Mouse (Mus musculus) naive thymus-derived CD4-positive, alpha-beta T cell, adult 2 months (primary cell): ENCODE data around the gene Tcf20.

Source experiments
- DNase-seq: peaks from one replicate; pipeline ENCODE4 v3.0.0-alpha.2; 2011; ENCODE audit warnings: low read depth

Tcf20 gene

DNA sequence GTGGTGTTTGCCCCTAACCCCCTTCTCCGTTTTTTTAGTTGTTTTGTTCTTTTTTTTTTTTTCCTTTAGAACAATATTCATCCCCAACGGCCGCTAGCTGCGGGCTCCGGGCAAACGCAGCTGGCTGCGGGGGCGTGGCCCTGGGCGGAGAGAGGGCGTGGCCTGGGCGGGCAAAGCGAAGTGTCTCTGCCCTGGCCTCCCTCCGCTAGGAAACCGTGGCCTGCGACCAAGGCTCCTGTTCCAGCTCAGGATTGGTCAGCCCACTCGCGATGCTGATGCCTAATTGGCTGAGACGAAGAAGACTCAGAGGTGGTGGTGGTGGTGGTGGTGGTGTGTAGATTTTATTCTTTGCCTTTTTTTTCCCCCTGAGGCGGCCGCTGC lies at the start of gene Tcf20:
Tcf20 (minus strand) TSS at position 141 of the 381 bp plus-strand sequence.
- peak; percentile 91 for DNase-seq

DNA sequence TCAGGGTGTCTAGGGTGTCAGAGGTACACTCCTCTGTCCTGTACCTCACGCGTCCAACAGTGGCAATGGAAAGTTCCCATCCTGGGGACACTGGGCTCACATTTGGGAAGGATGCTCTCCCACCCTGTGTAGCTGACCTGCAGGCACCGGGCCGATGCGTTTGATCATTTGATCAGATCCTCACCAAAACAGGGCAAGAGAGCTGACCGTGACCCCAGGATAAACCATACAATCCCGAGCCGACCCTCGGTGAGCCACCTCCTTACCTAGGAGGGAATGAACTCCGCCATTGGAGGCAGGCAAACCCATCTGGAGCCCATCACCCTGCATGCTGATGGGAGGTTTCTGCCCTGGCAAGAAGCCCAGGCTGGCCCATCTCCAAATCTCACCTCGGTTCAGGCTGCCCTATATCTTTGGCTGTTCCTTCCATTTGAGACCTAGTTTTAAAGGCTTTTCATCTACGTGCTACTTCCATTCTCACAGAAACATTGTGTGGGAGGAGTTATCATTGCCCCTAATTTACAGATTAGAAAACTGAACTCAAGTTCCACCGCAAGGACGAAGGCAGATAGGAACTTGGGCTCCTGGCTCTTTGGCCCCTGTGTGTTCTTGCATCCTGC lies 49.3 kb upstream of the Tcf20 start:
- DNase-seq = no peak

DNA sequence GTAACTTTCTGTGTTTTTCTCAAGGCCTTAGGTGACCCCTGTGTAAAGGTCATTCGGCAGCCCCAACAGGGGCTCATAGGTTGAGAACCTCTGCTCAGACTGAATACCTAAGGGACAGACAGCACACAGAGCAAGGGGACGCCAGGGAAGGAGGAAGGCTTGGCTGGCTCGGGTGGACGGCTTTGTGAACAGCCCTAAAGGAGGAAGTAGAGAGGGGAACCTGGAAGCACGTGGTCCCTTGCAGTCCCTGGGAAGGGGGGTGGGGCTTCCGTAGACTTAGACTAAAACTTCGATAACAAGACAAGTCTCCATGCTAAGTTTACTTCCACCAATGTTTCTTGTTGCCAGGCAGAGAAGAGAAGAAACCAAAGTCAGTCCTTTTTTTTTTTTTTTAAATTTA lies 48.4 kb upstream of the Tcf20 start:
- peak; percentile 66 for DNase-seq

DNA sequence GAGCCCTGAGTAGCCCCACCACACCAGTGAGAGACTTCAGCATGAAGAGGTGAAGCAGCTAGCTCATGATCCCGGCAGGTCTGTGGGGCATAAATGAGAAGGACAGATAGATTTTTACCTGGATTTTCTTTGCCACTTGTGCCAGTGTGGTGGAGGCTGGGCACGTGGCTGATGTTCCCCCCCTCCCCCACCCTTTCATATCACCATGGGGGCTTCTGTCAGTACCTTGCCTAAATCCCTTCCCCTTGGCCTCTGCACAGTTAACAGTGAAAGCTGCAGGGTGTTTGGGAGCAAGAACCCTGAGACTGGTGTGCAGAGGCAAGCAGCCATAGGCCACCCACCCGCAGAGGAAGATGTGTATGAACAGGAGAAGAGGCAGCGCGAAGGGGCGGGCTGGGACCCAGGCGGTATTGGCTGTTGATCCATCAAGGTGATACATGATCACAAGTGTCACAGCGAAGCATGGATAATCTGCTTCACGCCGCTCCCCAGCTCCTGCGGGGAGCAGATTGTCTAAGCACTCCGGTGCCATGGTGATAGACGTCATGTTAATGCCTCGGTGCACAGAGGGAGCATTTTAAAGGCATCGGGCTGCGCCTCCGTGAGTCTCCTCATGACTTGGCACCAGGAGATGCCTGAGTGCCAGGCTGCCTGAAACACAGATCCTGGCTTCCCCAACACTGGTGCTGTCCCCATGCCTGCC lies 46.8 kb upstream of the Tcf20 start:
- DNase-seq = no peak

DNA sequence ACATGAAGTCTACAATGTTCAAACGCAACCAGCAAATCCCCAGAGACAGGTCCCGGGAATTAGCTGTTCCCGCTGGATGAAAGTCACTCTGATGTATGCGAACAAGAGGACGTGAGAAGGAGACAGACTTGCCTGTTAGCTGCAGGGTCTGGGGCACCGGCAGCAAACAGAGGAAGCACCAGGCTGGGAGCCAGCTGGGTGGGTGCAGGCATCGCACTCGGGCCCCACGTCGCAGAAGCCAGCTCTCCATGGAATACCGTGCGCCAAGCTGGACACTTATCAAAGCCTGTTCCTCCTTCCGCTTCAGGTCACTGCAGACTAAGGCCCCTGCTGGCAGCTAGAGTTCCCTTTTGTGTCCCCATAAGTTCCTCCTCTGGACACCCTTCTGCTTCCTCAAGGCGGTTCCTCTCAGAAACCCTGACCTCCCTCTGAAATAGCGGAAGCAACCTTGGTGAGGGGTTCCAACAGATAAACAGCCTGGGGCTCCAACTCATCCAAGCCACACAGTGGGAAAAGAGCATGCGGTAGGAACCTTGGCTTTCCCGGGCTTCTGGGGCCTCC lies 45.4 kb upstream of the Tcf20 start, which contains the start of gene Nfam1:
Nfam1 (minus strand) TSS at position 326 of the 561 bp plus-strand sequence.
- peak; percentile 42 for DNase-seq

DNA sequence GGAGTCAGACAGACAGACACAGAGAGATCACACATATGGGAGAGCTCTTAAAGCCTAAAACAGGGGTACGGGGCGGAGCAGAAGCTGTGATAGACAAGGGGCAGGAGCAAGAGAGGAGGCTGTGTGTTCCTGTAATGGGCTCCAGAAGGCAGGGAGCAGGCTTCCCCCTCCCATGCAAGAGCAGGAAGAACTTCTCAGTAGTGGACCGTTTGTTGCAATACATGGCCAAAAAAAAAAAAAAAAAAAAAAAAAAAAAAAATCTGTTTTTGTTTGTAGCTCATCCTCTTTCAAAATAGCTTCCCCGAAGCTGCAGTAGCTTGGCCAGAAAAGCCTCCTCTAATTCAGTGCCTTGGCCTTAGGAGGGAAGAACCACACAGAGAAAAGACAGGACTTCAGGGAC lies 43.2 kb upstream of the Tcf20 start:
- DNase-seq = peak; percentile 39

DNA sequence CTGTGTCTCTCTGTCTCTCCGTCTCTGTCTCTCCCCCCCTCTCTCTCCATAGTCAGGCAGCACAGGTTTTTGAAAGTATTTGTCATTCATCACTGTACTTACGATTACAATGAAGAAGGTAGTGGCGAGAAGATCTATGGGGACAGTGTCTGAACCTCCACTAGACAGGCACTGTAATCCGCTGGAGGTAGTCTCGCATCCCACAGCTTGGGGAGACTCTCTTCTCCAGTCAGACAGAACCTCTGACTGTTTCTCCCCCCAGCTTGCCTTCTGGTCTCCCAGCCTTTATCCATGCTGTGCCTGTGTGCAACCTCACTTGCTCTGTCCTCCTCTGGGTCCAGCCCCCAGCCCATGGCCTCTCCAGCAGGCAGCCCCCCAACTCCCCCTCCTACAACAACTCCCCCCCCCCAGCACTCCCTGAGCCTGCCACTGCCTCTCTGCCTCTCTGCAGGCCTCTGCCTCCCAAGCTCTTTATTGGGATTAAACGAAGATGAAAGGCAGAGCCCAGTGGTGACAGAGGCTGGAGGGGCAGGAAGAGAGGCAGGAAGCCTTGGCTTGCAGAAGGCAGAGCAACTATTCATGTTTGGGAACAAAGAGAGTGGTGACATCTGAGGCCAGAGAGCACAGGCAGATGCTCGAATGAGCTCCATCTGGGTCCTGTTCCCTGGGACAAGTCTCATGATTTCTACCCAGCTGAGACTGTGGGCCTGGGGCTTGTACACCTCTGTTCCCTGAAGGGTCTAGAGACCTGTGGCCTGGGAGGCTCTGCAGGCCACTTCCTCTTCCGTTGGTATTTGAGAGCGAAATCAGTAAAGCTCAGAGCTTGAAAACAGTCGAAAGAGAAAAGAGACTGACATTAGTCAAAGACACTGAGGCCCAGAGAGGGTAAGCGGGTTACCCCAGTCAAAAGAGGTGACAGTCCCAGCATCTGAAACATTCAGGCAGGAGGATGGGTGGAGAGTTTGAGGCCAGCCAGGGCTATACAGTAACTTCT lies 42.4 kb upstream of the Tcf20 start:
- DNase-seq = peak; percentile 55

DNA sequence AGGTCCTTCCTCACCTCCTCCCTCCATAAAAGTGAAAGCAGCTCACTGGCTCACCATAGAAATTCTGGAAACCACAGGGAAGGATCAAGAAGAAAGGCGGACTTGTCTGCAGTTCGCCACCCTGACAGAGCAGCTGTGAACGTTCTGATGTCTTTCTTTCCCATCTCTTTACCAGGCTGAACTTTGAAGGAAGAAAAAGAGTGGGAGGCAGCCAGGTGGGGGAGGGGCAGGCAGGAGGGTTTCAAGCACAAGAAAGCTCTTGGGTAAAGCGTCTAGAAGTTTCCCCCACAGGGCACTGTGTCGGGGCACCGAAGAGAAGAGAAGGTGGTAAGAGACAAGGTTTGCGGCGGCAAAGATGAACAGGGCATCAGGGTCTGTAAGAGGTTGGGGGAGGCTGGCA lies 38.5 kb upstream of the Tcf20 start:
- no peak for DNase-seq

DNA sequence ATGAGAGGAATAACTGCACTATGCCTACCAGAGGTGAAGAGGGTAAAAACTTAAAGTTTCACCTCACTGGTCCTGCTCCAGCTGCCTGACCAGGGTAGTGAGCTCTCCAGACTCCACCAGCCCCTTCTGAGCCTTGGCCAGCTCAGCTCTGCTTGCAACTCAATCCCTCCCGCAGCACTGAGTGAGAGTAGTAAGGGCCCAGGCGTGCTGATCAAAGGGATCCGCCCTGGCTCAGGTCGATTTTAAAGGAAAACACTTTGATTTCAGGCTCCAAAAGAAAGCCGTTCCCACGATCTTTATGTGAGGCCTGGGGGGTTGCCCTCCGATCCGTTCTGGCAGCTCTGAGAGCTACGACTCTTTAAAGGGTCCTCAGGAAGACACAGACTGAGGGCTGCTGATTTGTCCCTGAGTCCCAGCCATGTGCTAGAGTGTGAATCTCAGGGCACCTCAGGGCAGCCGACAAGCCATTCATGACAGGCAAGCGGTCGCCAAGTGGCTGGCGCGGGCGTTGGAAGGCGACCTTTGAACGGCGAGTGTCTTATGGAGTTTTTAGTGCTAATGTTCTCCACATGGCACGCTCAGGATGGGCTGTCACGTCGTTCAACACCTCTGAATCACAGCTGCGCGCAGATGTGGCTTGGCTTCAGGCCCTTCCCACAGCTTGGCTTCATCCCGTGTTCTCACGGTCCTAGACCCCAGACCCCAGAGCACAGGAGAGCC lies 37.5 kb upstream of the Tcf20 start:
- DNase-seq = no peak

DNA sequence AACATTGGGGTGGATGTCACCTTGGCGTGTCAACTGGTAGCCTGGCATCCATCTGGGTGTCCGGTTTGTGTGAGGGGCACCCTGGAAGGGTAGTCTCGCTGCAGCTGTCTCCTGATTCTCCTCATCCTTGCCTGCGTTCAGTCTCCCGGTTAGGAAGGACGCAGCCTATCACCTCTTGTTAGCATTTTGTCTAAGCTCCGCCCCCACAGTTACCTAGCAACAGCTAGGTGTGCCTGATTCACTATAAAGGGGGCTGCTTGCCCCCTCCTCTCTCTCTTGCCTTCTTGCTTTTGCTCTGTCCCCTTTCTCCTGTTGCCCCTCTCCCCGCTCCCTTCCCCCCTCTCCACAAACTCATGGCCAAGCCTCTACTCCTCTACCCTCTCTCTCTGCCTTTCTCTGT lies 35.3 kb upstream of the Tcf20 start:
- DNase-seq = no peak

DNA sequence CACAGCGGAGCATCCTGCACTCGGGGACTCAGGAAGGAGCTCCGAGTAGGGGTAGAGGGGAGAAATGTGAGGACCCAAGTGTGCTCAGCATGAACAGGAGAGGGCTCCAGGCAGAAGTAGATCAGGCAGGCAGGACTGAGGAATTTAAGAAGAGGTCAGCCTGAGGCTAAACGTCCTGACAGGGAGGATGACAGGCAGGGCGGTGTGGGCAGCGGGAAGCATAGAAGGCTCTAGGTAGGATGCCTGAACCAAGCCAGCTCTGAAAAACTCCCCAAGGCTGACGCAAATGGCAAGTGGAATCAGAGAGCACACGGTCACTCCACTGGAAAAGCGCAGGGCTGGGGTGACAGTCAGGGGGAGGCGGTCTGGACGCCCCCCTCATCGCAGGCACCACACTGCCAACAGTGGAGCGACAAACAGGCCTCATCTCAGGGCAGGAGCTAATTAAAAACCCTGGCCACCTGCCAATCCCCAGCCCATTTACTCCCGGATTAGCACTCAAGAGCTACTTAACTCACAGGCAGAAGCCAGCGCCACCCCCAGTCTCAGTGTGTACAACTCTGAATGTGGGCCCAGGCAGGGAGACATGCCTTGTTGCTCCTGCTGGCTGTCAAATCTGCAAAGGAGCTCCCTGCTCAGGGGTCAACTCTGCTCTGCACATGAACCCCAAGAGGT lies 23.5 kb upstream of the Tcf20 start:
- no peak for DNase-seq

DNA sequence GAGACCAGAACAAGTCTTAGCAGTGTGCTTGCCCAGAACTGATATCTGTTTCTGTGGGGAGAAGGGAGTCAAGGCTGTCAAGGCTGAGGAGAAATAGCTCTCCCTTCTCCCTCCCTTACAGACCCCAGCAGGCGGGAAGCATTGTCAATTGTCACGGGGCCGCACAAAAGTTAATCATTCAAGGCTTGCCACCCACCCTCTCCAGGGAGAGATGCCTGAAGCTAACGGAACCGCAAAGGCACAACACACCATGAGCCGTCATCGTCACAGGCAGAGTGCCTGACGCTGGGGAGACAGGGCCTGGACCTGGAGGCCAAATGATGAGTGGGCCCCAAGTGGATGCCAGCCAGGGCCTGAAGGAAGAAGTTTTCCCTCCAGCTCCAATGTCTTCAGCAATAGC lies 22.8 kb upstream of the Tcf20 start:
- no peak for DNase-seq

DNA sequence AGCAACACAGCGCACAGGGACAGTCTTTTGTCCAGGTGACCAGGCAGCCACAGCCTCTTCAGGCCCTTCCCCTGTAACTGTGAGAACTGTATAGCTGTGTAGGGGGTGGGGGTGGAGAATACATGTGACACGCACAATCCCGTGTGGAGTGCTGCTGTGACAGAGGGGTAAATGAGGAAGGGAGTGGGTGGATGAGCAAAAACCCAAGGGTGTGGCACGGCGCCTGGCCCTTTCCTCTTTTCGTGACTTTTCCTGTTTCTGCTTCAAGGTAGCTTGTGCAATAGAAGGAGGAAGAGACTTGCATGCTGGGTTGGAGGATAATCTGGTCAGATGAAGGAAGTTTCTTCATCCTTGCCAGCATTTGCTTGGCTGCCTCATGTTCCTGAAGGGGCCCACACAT lies 21.9 kb upstream of the Tcf20 start:
- no peak for DNase-seq

DNA sequence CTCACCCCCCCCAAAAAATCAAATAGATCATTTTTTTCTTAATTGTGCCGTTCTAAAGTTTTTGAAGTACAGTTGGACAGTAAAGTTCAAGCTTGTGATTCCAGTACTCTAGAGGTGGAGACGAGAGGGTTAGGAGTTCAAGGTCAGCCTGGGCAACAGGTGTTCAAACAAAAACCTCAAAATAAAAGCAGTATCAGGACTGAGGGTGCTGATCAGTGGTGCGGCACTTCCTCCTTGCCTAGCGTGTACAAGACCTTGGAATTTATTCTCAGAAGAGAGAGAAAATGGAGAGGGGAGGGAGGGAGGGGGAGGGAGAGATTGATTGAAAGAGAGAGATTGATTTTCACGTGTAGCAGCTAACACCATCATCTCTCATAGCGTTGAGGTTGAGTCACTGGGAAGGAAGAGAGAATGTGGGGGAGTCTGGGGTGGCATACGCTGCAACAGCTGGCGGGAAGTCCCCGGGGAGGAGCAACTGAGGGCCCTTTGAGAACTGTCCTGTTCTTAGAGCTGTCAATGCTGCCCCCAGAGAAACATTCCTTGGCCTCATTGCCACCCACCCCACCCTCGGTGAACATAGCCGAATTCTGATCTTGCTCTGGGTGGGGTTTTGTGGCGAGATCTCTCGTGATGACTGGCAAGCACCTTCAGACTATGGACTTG lies 21.2 kb upstream of the Tcf20 start:
- DNase-seq = peak; percentile 67

DNA sequence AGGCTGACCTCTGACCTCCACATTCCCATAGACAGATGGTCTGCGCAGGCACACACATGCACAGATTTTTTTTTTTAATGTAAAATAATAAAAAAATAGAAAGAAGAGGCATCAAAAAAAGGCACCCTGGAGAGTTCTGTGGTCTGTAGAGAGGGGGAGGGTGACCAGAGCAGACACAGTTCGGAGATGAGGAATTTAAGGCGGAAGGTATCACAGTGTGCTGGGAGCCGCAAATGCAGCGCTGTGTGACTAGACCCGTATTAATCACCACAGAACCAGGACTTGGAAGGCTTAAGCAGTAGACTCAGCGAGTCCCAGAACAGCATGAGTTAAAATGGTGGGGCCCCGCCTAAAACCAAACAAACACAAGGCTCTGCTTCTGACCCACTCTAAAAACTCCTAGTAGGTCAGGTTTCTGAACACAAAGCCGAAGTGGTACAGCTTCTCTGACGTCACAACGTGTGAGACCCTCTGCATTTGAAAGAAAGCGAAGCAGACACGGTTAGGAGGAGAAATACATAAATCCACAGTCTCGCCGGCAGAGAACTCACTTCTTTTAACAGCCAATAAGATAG lies 19.8 kb upstream of the Tcf20 start:
- DNase-seq = no peak

DNA sequence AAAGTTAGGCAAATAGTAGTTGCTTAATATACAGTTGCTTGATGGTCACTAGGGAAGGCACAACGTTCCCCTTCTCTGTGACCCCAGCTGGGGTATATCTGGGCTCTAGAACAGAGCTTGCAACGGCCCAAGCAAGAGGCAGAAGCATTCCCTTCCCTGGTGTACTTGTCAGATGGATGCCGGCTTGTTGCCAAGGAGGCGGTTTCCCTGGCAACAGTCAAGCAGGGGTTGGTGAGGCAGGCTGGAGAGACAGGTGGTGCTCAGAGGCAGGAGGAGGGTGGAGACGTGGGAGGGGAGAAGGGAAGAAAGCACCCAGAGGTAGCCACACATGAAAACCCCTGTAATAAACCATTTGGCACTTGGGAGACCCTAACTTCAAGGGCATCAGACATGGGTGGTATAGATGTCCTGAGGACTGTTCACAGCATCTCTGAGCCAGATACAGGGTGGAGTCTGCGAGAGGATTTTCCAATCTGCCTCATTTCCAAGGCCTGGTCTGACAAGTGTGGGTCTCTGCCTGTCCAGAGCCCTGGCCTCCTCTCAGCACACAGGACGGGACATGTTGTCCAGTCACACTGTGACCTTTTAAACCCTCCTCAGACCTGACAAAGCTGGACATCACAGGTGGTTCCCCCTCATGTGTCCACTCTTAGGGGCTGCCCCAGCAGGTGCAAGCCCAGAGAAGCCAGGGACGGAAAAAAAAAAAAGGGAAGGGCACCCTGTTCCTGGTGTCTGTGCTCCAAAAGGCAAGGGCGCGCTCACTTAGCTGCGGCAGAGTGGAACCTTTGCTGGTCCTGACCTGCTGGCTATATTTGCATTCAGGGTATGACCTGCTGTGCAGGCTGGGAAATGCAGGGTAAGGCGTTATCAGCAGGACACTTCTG lies 15.2 kb upstream of the Tcf20 start:
- no peak for DNase-seq

DNA sequence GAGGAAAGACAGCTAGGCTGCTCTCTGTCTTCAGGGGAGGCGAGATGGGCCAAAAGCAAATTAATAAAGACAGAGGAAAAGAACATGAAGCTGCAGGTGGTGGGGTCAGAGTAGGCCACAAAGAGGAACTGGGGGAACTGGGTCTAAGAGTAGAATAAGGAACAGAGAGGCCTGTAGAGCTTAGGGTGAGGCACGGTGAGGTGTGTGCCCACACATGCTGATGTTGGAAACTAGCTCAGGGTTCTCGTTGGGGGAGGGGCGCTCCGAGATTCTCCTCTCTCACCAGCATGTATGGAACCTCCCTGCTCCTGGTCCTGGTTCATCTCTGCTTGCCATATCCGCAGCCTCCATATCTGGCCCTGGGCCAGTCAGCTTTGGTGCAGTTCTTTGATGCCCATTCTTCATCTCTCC lies 11.1 kb upstream of the Tcf20 start:
- DNase-seq = no peak

DNA sequence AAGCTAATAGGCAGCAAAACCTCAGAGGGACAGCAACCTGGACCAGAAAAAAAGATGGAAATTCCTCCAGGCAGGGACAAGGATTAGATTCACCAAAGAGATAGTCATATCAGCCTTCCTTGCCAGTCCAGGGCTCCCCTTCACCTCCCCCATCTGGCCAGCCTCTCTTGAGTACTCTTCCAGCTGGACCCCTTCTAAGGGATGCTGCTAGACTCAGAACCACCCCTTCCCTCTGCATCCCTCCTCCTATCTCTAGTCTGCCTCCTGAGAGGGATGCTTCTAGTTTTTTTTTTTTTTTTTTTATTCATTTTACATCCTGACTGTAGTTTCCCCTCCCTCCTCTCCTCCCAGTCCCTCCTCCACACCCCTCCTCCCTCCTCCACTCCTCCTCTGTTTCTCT lies 8.8 kb upstream of the Tcf20 start:
- no peak for DNase-seq

DNA sequence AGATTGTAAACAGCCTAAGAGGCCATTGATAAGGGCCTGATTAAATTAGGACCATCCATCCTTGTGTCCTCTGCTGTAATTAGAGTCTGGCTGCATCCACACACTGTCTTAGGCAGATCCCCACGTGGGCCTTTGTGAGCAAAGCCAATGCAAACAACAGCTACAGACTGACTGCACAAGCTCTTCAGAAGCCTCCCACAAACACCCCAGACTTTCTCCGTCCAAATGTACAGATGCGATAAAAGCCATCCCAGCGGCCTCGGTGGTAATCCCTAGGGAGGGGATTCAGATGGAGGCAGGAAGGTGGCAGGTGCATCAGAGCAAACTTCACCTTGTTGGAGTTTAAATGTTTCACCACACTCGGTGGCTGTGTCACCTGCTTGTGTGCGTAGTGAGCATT lies 7.6 kb upstream of the Tcf20 start:
- DNase-seq = no peak
